Mouse (Mus musculus) ES-E14 (cell line): ENCODE measurements around the gene Marf1.
"Not testable (repeated sequence)": the region's sequence is repeated elsewhere in the genome, so short reads cannot be mapped to it uniquely, and the experiment has no call there.

Source experiments
- CHD2 ChIP-seq: IDR thresholded peaks from 2 replicates; pipeline ENCODE4 v1.6.1; 2014; ENCODE audit warnings: mild to moderate bottlenecking, low read depth, low read length, inconsistent platforms
- MAFK ChIP-seq: IDR thresholded peaks from 2 replicates; pipeline ENCODE4 v1.6.1; 2014; ENCODE audit warnings: mild to moderate bottlenecking, low read depth, low read length, inconsistent platforms; ENCODE audit not compliant: insufficient read depth
- ZC3H11A ChIP-seq: IDR thresholded peaks from 2 replicates; pipeline ENCODE4 v1.6.1; 2012; ENCODE audit warnings: low read depth, mild to moderate bottlenecking, inconsistent platforms, low read length, borderline replicate concordance
- ZNF384 ChIP-seq: IDR thresholded peaks from 2 replicates; pipeline ENCODE4 v1.6.1; 2012; ENCODE audit warnings: low read depth, low read length, inconsistent platforms

DNA sequence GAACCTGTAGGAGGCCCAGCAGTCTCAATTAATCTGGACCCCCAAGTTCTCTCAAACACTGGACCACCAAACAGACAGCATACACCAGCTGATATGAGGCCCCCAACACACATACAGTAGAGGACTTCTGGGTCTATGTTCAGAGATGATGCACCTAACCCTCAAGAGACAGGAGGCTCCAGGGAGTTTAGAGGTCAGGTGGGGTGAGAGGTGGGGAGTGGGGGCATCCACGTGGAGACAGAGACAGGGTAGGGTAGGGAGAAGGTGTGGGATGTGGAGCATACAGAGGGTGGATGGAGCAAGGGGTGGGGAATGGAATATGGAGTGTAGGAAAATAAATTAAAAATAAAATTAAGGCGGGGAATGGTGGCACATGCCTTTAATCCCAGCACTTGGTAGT, 94.5 kb downstream of the Marf1 start:
- TF ChIP-seq ZC3H11A, MAFK, ZNF384, CHD2: not testable (repeated sequence)
